Mouse (Mus musculus): ENCODE measurements around the gene Abca3.

Gene Abca3

DNA sequence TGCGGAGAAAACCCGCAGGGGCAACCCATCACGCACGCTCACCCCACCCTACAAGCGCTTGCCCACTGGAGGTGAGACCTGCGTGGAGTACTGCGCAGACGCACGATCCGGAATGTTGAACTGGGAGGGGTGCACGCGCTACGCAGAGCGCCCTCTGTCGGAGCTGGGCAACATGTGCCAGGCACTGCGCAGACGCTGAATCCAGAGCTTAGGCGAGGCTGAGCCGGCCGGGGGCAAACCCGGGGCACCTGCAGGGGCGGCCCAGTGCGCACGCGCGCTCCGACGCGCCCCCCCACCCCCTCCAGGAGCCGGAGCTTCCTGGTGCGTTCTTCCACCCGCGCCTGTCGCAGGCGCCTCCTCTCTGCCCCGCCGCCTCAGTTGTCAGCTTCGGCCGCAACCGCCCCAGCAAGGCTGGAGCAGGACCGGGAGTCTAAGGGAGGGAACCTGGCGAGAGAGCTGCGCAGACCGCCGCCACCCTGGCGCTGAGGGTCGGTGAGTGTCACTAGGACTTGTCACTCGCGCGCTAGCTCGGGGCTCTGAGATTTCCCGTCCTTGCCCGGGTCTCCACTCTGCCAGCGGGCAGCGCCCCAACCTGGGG is at the start of gene Abca3:
Abca3 (plus strand) TSS at position 191 of the 598 bp plus-strand sequence.
- DNase-seq (ENCODE audit: extremely low read depth, low read depth), result peak; percentile 89

DNA sequence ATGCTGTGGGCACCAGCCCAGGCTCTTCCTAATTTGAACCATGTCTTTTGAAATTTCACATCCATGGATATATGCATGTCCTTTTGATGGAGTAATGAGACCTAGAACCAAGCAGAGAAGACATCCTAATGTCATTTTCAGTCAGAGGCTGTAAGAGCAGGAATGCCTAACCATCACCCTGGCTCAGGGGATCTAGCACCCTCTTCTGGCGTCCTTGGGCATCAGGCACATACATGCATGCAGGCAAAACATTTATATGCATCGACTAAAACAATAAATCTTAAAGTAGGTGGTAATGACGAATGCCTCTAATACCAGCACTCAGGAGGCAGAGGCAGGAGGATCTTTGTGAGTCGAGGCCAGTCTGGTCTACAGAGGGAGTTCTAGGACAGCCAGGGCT is 44.2 kb upstream of the Abca3 start:
- DNase-seq (ENCODE audit: extremely low read depth, low read depth), result peak; percentile 35

DNA sequence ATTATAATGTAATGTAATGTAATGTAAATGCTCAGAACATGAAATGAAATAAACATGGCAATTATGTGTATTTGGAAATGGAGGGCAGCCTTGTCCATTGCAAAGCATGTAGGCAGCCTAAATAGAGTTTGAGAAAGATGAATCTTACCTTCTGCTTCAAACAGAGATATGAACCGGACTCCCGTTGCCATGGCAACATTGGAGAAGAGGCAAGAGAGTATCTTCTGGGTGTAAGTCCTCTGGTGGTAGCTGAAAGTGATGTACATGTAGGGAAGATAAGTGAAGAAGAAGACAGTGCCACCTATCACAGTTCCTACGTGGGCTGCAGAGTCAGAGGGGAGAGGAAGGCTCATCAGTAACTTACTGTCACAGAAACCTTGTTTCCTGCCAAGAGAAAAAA is 30.9 kb upstream of the Abca3 start:
- no peak for DNase-seq (ENCODE audit: extremely low read depth, low read depth)

DNA sequence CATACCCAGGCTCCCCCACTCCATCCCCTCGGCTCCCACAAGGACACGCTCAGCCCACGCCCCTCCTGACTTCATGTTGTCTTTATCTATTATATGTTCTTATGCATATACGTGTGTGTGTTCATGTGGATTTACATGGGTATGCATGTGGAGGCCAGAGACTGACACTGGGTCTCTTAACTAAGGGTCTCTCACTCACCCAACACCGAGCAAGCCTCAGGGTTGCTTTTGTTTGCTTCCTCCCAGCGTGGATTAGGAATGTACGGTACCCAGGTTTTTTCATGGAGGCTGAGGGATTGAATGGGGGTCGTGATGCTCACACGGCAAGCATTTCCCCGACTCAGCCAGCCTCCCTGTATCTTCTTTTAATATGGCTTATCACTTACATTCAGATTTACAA is 26.7 kb upstream of the Abca3 start:
- no peak for DNase-seq (ENCODE audit: extremely low read depth, low read depth)

DNA sequence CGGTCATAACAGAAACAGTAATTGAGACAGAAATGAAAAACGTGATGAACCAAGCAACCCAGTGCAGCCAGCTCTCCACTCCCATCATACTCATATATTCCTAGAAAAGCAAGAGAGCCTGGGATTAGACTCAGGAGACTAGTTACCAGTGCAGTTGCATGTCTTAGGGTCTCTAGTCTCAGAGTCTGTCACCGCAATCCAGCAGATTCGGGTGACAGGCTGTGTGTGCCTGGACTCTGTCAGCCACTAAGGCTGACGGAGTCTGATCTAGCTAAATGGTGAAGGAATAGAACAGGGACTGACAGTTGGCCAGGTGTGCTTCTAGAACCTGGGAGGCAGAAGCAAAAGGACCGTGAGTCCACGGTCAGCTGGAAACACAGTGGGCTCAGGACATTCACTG is 24.1 kb upstream of the Abca3 start:
- no peak for DNase-seq (ENCODE audit: extremely low read depth, low read depth)

DNA sequence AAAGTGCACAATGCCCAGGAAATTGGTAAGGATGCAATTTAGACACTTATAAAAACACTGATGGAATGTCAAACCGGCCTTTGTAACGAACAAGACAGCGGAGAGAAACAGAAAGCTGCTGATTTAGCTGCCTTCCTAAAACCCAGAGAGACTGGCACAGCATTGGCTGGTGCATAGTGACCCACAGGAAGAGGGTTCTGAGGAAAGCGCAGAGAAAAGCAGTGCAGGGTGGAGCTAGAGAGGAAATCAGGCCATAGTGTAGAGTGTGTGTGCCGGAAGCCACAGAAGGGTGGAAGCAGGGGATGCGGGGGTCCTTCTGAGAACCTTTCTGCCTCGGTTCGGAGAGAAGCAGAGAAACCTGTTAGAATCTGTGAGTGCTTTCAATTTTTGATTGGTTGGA is 7.1 kb upstream of the Abca3 start:
- no peak for DNase-seq (ENCODE audit: extremely low read depth, low read depth)

DNA sequence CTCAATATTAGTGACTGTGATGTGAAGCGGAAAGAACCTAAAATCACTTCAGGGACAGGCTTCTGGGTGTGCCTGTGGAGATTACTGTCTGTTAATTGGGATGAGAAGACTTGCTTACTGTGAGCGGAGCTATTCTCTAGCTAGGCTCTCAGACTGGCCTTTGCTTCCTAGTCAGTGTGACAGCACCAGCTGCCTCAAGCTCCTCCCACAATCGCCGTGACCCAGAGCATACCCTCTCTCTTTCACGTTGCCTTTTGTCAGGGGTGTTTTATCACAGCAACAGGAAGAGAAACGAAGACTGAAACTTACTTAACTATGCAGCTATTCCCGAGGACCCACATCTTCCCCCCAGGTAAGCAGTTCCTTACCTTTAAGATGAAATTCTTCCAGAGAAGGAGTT is 4.9 kb upstream of the Abca3 start:
- no peak for DNase-seq (ENCODE audit: extremely low read depth, low read depth)

DNA sequence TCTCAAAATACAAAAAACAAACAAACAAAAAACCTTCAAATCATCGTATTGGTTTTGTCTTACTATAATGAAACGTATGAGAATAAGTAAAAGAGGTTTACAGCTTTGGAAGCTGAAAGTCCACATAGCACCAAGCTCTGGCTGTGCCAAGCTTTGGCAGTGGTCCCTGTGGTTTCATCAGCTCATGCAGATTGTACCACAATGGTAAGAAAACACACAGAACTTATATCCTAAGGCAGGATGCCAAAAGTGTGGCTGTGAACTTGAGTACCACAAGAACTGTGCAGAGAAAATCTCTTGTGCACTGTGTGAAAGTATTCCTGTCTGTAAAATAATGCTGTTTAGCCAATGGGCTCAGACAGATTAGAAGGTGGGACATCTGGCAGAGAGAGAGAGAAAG is 2.6 kb upstream of the Abca3 start:
- DNase-seq (ENCODE audit: extremely low read depth, low read depth), result no peak

DNA sequence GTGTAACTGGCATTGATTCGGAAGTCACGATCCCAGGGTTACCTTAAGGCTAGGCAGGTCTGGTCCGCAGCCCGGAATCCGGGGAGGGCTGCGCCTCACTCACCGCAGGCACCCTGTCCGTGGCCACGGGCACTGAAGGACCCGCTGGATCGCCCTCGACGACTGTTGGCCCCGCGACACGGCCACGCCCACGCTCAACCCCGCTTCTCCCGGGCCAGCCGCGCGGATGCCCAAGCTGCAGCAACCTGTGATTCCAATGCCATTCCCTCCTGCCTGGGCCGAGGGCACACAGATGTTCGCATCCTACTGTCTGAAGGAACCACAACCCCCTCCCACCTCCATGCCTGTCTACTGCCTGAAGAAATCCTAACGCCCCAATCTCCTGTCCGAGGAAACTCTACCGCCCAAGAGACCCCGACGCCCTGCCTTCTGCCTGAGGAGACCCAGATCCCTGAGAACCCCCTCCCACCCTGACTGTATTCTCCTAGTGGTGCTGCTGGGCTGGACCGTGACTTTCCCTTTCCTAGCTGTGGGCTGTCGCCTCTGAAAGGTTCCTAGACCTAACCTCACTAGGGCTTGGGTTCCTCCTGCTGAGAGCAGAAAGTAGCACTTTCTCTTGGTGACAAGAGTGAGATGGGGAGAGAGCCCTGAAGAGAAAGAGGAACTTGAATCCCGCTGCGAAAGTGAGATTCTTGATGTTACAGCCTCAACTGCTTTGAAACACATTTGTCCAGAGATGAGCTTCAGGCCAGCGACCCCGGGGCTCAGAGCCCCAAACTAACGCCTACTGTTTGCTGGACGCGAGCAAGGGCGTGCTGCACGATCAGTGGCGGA is 607 bp upstream of the Abca3 start, which contains the start of gene Abca17:
Abca17 (minus strand) TSS at position 143 of the 834 bp plus-strand sequence.
- DNase-seq (ENCODE audit: extremely low read depth, low read depth), result peak; percentile 79

DNA sequence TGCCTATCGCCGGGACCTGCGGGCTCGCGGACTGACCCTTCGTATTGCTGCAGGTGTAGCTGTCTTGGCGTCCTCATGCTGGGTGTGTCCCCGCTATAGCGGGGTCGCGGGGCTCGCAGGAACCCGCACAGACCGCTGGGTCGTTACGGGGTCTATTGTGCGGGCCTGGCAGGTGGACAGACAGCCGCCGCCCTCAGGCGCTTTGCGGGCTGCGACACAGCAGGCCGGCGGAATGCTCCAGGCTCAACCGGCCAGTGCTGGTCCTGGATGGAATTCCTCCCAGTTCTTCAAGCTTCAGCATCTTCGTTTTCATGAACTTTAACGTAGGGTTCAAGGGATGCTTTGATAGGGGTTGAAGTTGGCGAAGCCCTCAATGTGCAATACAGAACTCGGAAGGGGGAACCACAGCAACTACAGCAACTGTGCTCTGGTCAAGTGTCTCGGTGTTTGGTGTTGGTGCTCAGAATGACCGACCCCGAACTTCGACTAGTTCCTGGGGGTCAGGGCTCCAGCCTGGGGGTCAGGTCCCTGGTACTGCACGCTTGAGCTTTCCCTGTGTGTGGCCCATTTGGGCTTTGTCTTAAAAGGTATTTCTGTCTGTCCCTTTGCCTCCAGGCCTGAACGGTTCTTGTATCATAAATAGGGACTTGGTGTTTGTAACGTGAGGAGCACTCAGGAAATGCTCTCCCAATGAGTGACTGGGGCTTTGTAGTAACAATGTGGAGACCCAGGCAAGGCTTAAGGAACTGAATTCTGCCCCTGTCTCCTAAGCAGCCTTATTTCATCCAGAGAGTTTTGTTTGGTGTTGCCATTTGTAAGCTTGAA is 832 bp downstream of the Abca3 start:
- no peak for DNase-seq (ENCODE audit: extremely low read depth, low read depth)

DNA sequence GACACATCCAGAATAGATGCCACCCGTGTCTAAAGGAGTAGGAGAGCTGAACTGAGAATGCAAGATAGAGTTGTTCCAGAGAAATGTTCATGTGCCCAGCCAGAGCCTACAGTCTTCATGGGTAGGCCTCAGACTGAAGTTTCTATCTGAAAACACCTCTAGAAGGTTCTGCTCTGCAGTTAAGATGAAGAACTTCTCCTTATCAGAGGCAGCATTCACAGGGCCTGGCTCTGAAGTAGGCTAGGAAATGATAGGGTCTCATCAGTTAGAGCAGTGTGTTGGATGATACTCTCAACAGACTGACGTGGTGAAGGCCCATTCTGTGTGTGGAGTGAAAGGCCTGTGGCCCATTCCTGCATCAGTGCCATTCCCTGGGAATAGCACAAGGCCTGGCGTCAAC is 2.2 kb downstream of the Abca3 start:
- peak; percentile 63 for DNase-seq (ENCODE audit: extremely low read depth, low read depth)

DNA sequence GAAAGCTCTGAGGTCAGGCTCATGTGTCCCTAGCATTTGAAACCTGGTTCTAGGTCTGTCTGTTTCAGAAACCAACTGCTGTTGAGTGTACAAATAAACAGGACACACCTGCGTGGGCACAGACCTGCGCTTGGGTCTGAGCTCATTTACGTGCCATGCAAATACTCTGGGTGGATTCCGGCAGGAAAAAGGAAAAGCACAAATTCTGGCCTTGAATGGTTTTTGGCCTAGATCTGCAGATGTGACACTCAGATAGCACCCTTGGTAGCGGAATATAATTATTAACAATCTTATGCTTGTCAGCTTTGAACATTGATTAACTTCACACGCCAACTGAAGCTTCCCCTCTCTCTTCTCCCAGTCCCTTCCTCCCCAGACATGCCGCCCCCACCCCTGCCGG is 3.5 kb downstream of the Abca3 start:
- DNase-seq (ENCODE audit: extremely low read depth, low read depth), result no peak

DNA sequence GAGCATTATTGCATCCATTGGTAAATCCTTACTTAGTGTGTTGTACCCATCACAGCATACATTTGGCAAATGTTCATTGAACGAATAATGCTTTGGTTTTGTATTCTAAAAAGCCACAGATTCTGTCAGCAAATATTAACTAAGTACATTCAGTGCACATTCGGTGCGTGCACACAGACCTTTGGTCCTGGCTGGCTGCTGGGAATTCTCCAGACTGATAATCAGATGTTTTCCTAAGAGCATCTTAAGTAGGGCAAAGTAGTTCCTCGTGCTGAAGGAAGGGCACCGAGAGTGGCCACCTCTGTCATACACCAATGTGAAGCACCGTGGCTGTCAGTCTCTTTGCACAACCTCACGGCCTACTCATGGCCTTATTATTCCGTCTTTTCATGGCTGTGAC is 7.3 kb downstream of the Abca3 start:
- DNase-seq (ENCODE audit: extremely low read depth, low read depth), result no peak

DNA sequence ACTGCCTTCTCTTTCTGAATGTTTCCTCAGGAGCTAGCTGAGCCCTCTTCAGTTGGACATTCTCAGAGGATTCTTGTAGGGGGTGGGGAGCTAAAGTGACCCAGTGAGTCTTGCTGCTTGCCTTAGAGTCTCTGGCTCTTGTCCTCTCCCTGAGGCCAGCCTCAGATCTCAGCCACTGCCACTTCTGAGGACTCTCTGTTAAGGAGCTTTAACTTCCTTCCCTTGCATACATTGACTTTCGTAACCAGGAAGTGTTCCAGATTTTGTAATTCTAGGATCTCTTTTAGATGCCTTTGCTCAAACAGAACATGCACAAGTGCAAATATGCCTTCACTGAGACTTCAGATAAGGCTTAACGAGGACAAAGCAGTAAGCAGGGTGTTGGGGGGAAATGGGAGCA is 8.2 kb downstream of the Abca3 start:
- no peak for DNase-seq (ENCODE audit: extremely low read depth, low read depth)

DNA sequence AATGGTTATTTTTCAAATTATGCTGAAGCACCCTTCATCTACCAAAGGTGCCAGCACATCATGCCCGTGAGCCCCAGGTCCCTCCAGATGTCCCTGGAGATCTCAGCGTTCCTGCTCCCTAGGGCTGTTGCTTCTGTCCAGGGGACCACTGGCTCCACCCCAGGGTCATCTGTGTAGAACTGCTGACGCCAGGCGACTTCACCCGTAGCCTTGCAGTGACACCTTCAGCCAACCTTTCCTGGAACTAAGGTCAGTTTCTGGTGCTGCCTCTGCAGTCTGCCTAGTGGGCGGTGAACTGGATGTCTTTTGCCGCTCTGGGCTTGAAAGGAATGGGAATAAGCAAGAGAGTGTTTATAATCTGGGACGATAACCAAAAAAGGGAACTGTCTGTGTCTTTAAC is 9.1 kb downstream of the Abca3 start:
- DNase-seq (ENCODE audit: extremely low read depth, low read depth), result no peak

DNA sequence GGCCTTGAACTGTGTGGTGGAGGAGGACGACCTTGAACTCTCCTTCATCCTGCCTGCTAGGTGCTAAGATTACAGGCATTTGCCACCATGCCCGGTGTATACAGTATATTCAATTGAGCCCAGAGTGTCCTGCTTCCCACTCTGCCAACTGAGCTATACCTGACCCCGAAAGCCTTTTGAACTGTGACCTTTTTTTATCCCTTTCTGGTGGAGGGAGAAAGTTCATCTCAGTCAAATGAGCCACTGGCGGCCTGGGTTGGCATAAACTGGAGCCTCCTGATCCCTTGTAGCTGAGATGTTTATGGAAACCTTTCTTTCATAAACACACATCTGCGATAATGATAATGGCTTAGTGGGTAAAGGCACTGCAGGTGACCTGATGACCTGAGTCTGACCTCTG is 9.5 kb downstream of the Abca3 start:
- DNase-seq (ENCODE audit: extremely low read depth, low read depth), result no peak

DNA sequence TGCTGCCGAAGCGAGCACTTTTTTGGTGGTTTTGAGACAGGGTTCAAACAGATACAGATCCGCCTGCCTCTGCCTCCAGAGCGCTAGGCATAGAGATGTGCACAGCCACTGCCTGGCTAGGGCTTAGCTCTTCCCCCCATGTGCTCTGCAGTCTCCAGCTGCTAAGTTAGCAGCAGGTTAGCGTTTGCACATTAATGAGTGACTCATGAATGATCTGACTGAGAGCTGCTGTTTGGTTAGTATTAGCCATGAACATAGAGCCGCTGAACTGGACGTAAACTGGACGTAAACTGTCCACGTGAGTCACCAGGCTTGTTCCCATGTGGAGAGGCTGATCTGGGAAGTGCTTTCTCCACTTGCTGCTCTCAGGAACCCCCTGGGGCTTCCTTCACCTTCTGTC is 10.8 kb downstream of the Abca3 start:
- DNase-seq (ENCODE audit: extremely low read depth, low read depth), result no peak

DNA sequence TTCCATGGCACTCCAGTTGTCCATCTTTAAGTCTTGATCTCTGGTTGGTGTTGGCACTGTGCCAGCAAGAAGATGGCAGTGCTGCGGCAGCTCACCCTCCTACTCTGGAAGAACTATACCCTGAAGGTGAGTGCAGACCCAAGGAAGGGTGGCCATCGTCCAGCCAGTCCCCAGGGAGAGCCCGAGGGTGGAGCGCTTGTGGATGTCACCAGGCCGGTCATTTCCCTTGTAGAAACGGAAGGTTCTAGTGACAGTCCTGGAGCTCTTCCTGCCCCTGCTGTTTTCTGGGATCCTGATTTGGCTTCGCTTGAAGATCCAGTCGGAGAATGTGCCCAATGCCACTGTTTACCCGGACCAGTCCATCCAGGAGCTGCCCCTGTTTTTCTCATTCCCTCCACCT is 12.7 kb downstream of the Abca3 start:
- no peak for DNase-seq (ENCODE audit: extremely low read depth, low read depth)

DNA sequence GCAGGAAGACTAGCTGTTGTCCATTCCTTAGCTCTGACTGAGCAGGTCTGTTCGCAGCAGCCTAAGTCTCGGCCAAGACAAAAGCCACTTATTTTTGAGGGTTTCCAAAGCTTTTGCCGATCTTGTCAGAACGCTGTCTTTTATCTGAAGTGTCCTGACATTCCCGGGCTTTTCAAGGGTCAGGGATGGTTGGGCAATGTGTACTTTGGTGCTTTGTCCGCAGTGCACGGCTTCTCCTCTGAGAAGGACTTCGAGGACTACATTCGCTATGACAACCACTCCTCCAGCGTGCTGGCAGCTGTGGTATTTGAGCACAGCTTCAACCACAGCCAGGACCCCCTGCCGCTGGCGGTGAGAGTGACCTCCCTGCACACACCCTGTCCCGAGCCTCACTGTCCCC is 14.1 kb downstream of the Abca3 start:
- DNase-seq (ENCODE audit: extremely low read depth, low read depth), result no peak

DNA sequence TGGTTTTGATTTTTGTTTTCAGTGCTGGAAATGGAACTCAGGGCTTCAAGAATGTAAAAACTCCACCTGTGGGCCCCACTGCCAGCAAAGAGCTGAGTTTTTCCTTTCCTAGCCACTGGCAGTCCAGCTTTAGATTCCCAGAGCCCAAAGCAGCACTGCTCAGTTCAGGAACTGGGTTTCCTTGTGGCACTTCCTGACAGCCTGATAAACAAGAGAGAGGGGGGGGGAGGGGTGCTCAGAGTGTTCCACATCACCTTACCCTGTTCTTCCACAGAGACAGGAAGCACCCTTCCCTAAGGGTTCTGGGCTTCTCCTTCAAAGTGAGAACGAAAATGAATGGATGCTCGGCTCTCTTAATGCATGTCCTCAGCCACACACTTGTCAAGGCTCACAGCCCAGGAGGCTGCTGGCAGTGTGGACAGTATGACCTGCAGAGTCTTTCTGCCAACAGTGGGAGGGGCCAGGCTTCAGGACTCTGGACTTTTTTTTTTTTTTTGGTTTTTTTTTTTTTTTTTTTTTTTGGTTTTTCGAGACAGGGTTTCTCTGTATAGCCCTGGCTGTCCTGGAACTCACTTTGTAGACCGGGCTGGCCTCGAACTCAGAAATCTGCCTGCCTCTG is 23.5 kb downstream of the Abca3 start:
- DNase-seq (ENCODE audit: extremely low read depth, low read depth), result no peak

DNA sequence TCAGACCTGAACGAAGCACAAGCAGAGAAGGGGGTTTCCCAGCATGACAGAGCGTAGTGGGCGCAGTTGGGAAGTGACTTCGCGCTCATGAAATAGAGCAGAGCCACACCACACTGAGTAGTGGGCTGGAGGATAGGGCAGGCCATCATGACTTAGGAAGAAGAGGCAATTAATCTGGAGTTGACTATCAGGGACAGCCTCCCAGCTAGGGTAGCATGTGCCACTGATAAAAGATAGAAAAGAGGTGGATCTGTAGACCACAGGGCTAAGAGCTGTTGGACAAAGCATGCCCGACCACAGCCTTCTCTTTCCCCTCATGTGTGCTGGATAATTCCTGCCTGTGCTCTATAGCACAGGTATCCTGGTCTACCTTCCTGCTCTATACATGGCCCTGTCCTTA is 24.1 kb downstream of the Abca3 start:
- no peak for DNase-seq (ENCODE audit: extremely low read depth, low read depth)

DNA sequence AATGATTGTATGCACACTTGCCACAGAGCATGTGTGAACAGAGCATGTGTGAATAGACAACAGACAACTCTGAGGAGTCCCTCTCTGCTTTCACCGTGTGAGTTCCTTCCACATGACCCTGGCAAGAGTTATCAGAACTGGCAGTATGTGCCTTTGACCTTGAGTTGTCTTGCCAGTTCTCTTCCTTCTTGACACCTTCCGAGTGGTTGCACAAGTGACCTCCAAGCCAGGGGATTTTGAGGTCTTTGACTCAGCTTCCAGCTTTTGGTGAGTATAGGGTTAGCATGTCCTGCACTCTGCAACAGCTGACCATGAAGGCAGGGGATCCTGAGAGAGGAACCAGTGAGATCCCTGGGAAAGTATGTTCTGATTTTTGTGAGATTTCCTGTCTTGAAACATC is 26.7 kb downstream of the Abca3 start:
- DNase-seq (ENCODE audit: extremely low read depth, low read depth), result no peak

Data from MEL-GATA-1-ER (cell line).